Mouse (Mus musculus) heart, postnatal 0 days (tissue): ENCODE results near the gene Asic2.

Source experiments
- CTCF ChIP-seq: IDR thresholded peaks from 2 replicates; pipeline ENCODE4 v1.5.1; 2016; ENCODE audit warnings: antibody characterized with exemption, control low read depth, low read depth
- EP300 ChIP-seq: IDR thresholded peaks from 2 replicates; pipeline ENCODE4 v1.6.1; 2016; ENCODE audit warnings: antibody characterized with exemption, low read depth

DNA sequence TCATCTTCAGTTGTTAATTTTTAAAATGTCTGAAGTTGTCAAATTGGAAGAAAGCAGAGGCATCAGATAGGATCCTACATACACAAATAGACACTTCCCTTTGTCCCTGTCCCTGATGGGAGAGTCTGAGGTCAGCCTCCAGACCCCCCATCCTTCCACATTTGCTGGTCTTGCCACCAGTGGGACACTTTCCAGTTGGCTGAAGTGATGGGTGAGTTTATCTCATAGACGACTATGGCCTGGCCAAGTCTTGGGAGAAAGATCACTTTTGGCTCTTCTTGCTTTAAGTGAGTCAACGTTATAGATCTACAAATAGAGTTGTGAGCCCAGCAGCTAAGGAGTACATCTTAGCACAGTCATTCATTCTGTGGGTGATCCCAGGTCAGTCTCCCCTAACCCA, 1090.2 kb downstream of the Asic2 start:
- TF ChIP-seq CTCF (no peak), EP300 (no peak)
